Mouse (Mus musculus) right cerebral cortex, postnatal 36 days (tissue): ENCODE data around the gene Cipc.

Source experiments
- DNase-seq, 2 experiments: peaks; one replicate each; pipeline ENCODE4 v3.0.0; 2022; ENCODE audit warnings: low spot score in 2 of 2, mixed read lengths in 1 of 2

The Cipc gene

DNA sequence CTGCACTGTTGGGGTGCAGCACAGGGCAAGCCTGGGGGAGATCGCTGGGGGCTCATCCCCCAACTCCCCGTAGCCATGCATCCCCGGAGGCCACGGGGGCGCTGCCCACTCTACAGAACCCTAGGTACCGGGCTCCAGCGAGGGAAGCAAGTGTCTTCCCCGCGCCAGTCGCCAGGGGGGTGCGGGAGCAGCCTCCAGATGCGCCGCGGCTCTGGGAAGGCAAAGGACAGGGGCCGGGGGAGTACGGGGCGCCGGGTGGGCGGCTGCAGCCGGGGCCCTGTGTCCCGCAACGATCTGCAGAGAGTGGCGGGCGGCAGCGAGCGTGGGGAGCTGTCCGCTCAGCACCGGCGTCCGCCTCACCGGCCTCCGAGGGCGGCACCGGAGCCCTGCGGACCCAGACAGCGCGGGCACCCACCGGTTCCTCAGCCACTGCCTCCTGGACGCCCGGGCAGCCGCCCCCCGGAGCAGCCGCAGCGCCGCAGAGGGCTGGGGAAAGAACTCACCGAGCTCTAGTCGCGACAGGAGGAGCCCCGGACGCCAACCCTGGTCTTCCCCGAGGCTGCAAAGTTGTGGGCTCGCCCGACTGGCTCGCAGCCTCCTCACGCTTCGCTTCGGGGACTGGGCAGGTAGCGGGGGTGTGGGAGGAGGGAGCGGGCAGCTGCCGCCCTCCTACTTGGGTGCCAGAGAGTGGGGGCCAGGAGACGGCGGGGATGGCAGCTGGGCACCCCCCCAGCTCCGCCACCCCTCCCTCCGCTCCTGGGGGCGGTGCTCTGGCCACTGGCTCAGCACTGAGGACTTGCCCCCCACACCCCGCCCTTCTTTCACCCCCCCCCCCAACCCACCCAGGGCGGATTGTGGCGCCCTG is 43.3 kb downstream of the Cipc start, which contains the start of gene Zdhhc22:
TSS of gene Zdhhc22 (minus strand) at position 541 of the 865 bp plus-strand sequence.
- DNase-seq: no peak

- DNase-seq: no peak
Measured at GRCm38 (mm10) chr12:86990755-86991110, 43.9 kb downstream of the Cipc start.

- no peak for DNase-seq
Measured at GRCm38 (mm10) chr12:86994166-86994565, 47.3 kb downstream of the Cipc start.

GRCm38 (mm10) chr12:86994776-86995175 is 47.9 kb downstream of the Cipc start:
- no peak for DNase-seq

- no peak for DNase-seq
Measured at GRCm38 (mm10) chr12:86995931-86996330, 49.1 kb downstream of the Cipc start.

- no peak for DNase-seq
Measured at GRCm38 (mm10) chr12:86998699-86999098, 51.9 kb downstream of the Cipc start.

GRCm38 (mm10) chr12:86999283-86999820 is 52.5 kb downstream of the Cipc start:
- DNase-seq: no peak

GRCm38 (mm10) chr12:87000151-87000839 is 53.5 kb downstream of the Cipc start:
- DNase-seq: no peak

DNA sequence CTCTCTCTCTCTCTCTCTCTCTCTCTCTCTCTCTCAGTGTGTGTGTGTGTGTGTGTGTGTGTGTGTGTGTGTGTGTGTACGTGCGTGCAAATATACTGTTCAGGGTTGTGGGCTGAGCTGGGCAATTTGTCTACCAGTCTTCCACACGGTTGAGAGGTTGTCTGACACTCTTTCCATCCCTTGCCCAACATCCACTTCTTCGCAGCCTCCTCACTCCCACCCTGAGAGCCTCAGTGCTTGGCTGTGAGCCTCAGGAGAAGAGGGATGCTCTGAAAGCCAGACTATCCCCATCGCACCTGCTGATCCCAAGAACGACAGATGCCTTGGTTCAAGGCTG is 54.0 kb downstream of the Cipc start:
- no peak for DNase-seq

GRCm38 (mm10) chr12:87002209-87002608 is 55.4 kb downstream of the Cipc start:
- DNase-seq: no peak

- DNase-seq: no peak
Measured at GRCm38 (mm10) chr12:87002815-87003214, 56.0 kb downstream of the Cipc start.

GRCm38 (mm10) chr12:87003606-87004005 is 56.8 kb downstream of the Cipc start:
- no peak for DNase-seq

DNA sequence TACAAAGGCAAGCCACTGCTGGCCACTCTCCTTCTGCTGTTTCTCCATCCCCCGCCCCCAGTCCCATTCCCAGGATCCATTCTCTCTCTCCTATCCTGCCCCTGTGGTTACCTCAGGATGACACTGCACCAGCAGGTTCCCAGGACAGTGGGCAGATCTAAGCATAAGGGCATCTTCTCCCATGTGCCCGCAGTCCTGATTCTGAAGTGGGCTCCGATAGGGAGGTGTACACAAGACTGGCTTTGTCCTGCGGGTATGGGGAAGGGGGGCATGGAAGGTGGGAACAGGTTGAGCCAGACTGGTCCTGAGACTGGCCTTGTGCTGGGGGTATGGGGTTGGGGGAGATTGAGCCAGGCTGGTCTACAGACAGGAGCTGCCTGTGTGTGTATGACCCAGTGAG is 57.8 kb downstream of the Cipc start:
- no peak for DNase-seq
